Mouse (Mus musculus) heart, embryonic 12.5 days (tissue): ENCODE measurements around the gene Dcaf4. TPM values are rescaled to one million over a fixed set of nuclear protein-coding genes. Genes with fewer than 3 reads are reported as not detected.

Source experiments
- ATAC-seq: fragments of 200-750 bp; cut with Nextera tagmentation; 2 replicates; pipeline ENCODE4 v1.8.0; 2017; ENCODE audit warnings: moderate TSS enrichment, moderate library complexity; ENCODE audit not compliant: insufficient number of reproducible peaks, low FRiP score
- H3K27ac ChIP-seq: fragments of 300-500 bp; sonication (generic); 2 replicates; pipeline ENCODE4 v1.5.1; 2016; ENCODE audit warnings: mild to moderate bottlenecking, moderate library complexity; ENCODE audit not compliant: poor library complexity, severe bottlenecking
- H3K27me3 ChIP-seq: fragments of 300-500 bp; sonication (generic); replicated peaks from 2 replicates; pipeline ENCODE4 v1.6.1; 2016; ENCODE audit warnings: mild to moderate bottlenecking, moderate library complexity
- H3K36me3 ChIP-seq: fragments of 300-500 bp; sonication (generic); 2 replicates; pipeline ENCODE4 v1.6.1; 2016; ENCODE audit warnings: mild to moderate bottlenecking, moderate library complexity
- H3K4me1 ChIP-seq: fragments of 300-500 bp; sonication (generic); replicated peaks from 2 replicates; pipeline ENCODE4 v1.6.1; 2016; ENCODE audit warnings: mild to moderate bottlenecking
- H3K4me2 ChIP-seq: fragments of 300-500 bp; sonication (generic); 2 replicates; pipeline ENCODE4 v1.6.1; 2016; ENCODE audit warnings: mild to moderate bottlenecking, moderate library complexity
- H3K4me3 ChIP-seq: fragments of 300-500 bp; sonication (generic); 2 replicates; pipeline ENCODE4 v1.5.1; 2016; ENCODE audit warnings: mild to moderate bottlenecking
- H3K9ac ChIP-seq: fragments of 300-500 bp; sonication (generic); 2 replicates; pipeline ENCODE4 v1.6.1; 2016; ENCODE audit warnings: mild to moderate bottlenecking, moderate library complexity
- H3K9me3 ChIP-seq: fragments of 300-500 bp; sonication (generic); replicated peaks from 2 replicates; pipeline ENCODE4 v1.6.1; 2016; ENCODE audit warnings: mild to moderate bottlenecking, moderate library complexity
- WGBS: fragments of 180-500 bp; shearing (Covaris S2); methylation state at CpG from one replicate; pipeline ENCODE4 v1.1.7; 2016; 5-methylcytosine and 5-hydroxymethylcytosine counted together
- polyA plus RNA-seq: library from polyadenylated mRNA; unstranded; fragments of >200 nt; fragmentation: Nextera tagmentation; extraction: Ambion mirVana; gene quantifications from 2 replicates; pipeline ENCODE4 v1.2.1, GENCODE M21; 2016

Gene Dcaf4
- polyA plus RNA-seq, 1 experiment from 2014 or later = 22.7 TPM

- H3K4me2 ChIP-seq = no peak overlapping the region
- H3K4me3 ChIP-seq = no peak overlapping the region
- H3K27ac ChIP-seq = no peak overlapping the region
- H3K9me3 ChIP-seq = no peaks in the 10 kb centered on the region
- no peak overlapping the region for H3K9ac ChIP-seq
- H3K4me1 ChIP-seq = no peaks in the 10 kb centered on the region
- peaks cover 68% of the 10 kb centered on the region for H3K36me3 ChIP-seq
- no peaks in the 10 kb centered on the region for H3K27me3 ChIP-seq
- no peak for ATAC-seq
Observed at GRCm38 (mm10) chr12:83544791-83545190, 24.5 kb downstream of the Dcaf4 start.

- Histone ChIP-seq H3K4me1 (no peaks in the 10 kb centered on the region), H3K27ac (no peak overlapping the region), H3K4me2 (no peak overlapping the region), H3K9ac (no peak overlapping the region), H3K9me3 (no peaks in the 10 kb centered on the region), H3K27me3 (no peaks in the 10 kb centered on the region), H3K4me3 (no peak overlapping the region), H3K36me3 (peaks cover 89% of the 10 kb centered on the region)
- 91% methylated on average over 16 of the region's 16 CpGs for WGBS
- no peak for ATAC-seq
Observed at GRCm38 (mm10) chr12:83551305-83551704, 31.0 kb downstream of the Dcaf4 start.

- no peaks in the 10 kb centered on the region for H3K4me1 ChIP-seq
- no peak overlapping the region for H3K4me3 ChIP-seq
- no peaks in the 10 kb centered on the region for H3K9me3 ChIP-seq
- H3K36me3 ChIP-seq = peaks cover 92% of the 10 kb centered on the region
- no peak for ATAC-seq
- WGBS = 78% methylated on average over 4 of the region's 4 CpGs
- H3K27me3 ChIP-seq = no peaks in the 10 kb centered on the region
- no peak overlapping the region for H3K27ac ChIP-seq
- H3K9ac ChIP-seq = no peak overlapping the region
- H3K4me2 ChIP-seq = no peak overlapping the region
Observed at GRCm38 (mm10) chr12:83553816-83554215, 33.5 kb downstream of the Dcaf4 start.

- Histone ChIP-seq H3K4me2 (no peak overlapping the region), H3K4me3 (no peak overlapping the region), H3K27me3 (no peaks in the 10 kb centered on the region), H3K9ac (no peak overlapping the region), H3K4me1 (no peaks in the 10 kb centered on the region), H3K36me3 (peaks cover 93% of the 10 kb centered on the region), H3K9me3 (no peaks in the 10 kb centered on the region), H3K27ac (no peak overlapping the region)
- 61% methylated on average over 9 of the region's 9 CpGs for whole genome bisulfite sequencing
- ATAC-seq = no peak
Observed at GRCm38 (mm10) chr12:83555605-83556004, 35.3 kb downstream of the Dcaf4 start.

GRCm38 (mm10) chr12:83558496-83558895 lies 38.2 kb downstream of the Dcaf4 start:
- no peak overlapping the region for H3K4me2 ChIP-seq
- H3K27ac ChIP-seq = no peak overlapping the region
- H3K9me3 ChIP-seq = no peaks in the 10 kb centered on the region
- no peak for ATAC-seq
- peaks cover 8% of the 10 kb centered on the region; the same call in 1 of the 2 replicates for H3K4me1 ChIP-seq
- WGBS = 93% methylated on average over 7 of the region's 7 CpGs
- H3K4me3 ChIP-seq = no peak overlapping the region
- no peak overlapping the region for H3K9ac ChIP-seq
- peaks cover 91% of the 10 kb centered on the region for H3K36me3 ChIP-seq
- H3K27me3 ChIP-seq = no peaks in the 10 kb centered on the region

GRCm38 (mm10) chr12:83560189-83560588 lies 39.9 kb downstream of the Dcaf4 start:
- no peaks in the 10 kb centered on the region for H3K27me3 ChIP-seq
- no peak for ATAC-seq
- H3K4me2 ChIP-seq = no peak overlapping the region
- no peak overlapping the region for H3K27ac ChIP-seq
- no peak overlapping the region for H3K9ac ChIP-seq
- H3K9me3 ChIP-seq = no peaks in the 10 kb centered on the region
- H3K4me3 ChIP-seq = no peak overlapping the region
- peaks cover 8% of the 10 kb centered on the region; the same call in 1 of the 2 replicates for H3K4me1 ChIP-seq
- H3K36me3 ChIP-seq = peaks cover 88% of the 10 kb centered on the region
- WGBS = 79% methylated on average over 6 of the region's 6 CpGs

- Histone ChIP-seq H3K4me3 (no peak overlapping the region), H3K9ac (no peak overlapping the region), H3K27me3 (no peaks in the 10 kb centered on the region), H3K4me1 (peaks cover 8% of the 10 kb centered on the region; the same call in 1 of the 2 replicates), H3K4me2 (no peak overlapping the region), H3K27ac (no peak overlapping the region), H3K36me3 (peaks cover 87% of the 10 kb centered on the region), H3K9me3 (no peaks in the 10 kb centered on the region)
- 93% methylated on average over 3 of the region's 3 CpGs for WGBS
- ATAC-seq = no peak
Observed at GRCm38 (mm10) chr12:83562589-83562988, 42.3 kb downstream of the Dcaf4 start.

GRCm38 (mm10) chr12:83569866-83570265 lies 49.6 kb downstream of the Dcaf4 start:
- 81% methylated on average over 3 of the region's 3 CpGs for WGBS
- Histone ChIP-seq H3K9ac (no peak overlapping the region), H3K4me3 (no peak overlapping the region), H3K9me3 (no peaks in the 10 kb centered on the region), H3K27ac (no peak overlapping the region), H3K27me3 (no peaks in the 10 kb centered on the region), H3K4me2 (no peak overlapping the region), H3K36me3 (peaks cover 81% of the 10 kb centered on the region), H3K4me1 (no peaks in the 10 kb centered on the region)
- ATAC-seq = no peak

GRCm38 (mm10) chr12:83572717-83573116 lies 52.5 kb downstream of the Dcaf4 start:
- no peak overlapping the region for H3K9ac ChIP-seq
- no peaks in the 10 kb centered on the region for H3K9me3 ChIP-seq
- peaks cover 76% of the 10 kb centered on the region for H3K36me3 ChIP-seq
- H3K27ac ChIP-seq = no peak overlapping the region
- H3K4me2 ChIP-seq = no peak overlapping the region
- no peak overlapping the region for H3K4me3 ChIP-seq
- WGBS = 78% methylated on average over 5 of the region's 5 CpGs
- no peak for ATAC-seq
- no peaks in the 10 kb centered on the region for H3K27me3 ChIP-seq
- no peaks in the 10 kb centered on the region for H3K4me1 ChIP-seq

- peaks cover 32% of the 10 kb centered on the region for H3K4me1 ChIP-seq
- no peak overlapping the region for H3K27ac ChIP-seq
- H3K4me2 ChIP-seq = no peak overlapping the region
- no peak overlapping the region for H3K4me3 ChIP-seq
- no peaks in the 10 kb centered on the region for H3K9me3 ChIP-seq
- WGBS = 93% methylated on average over 5 of the region's 5 CpGs
- no peak overlapping the region for H3K9ac ChIP-seq
- H3K27me3 ChIP-seq = no peaks in the 10 kb centered on the region
- no peak for ATAC-seq
- H3K36me3 ChIP-seq = peaks cover 51% of the 10 kb centered on the region
Observed at GRCm38 (mm10) chr12:83577445-83577844, 57.2 kb downstream of the Dcaf4 start.

- ATAC-seq = no peak
- WGBS = 85% methylated on average over 2 of the region's 2 CpGs
- no peaks in the 10 kb centered on the region for H3K9me3 ChIP-seq
- peaks cover 32% of the 10 kb centered on the region for H3K4me1 ChIP-seq
- peaks cover 52% of the 10 kb centered on the region for H3K36me3 ChIP-seq
- no peak overlapping the region for H3K9ac ChIP-seq
- no peaks in the 10 kb centered on the region for H3K27me3 ChIP-seq
- no peak overlapping the region for H3K4me2 ChIP-seq
- H3K27ac ChIP-seq = 0 out of 2 replicates have a peak overlapping the region, but pooled peaks have one; percentile 45
- H3K4me3 ChIP-seq = no peak overlapping the region
Observed at GRCm38 (mm10) chr12:83578356-83578755, 58.1 kb downstream of the Dcaf4 start.

GRCm38 (mm10) chr12:83578896-83579569 lies 58.8 kb downstream of the Dcaf4 start:
- peaks cover 51% of the 10 kb centered on the region for H3K36me3 ChIP-seq
- no peaks in the 10 kb centered on the region for H3K27me3 ChIP-seq
- H3K4me1 ChIP-seq = peaks cover 32% of the 10 kb centered on the region
- H3K27ac ChIP-seq = peak overlapping the region; percentile 45
- H3K4me3 ChIP-seq = no peak overlapping the region
- ATAC-seq = peak; percentile 87
- H3K9me3 ChIP-seq = no peaks in the 10 kb centered on the region
- H3K4me2 ChIP-seq = no peak overlapping the region
- 13% methylated on average over 3 of the region's 3 CpGs for WGBS
- no peak overlapping the region for H3K9ac ChIP-seq
